In genomic region chr13:29759691-29760467, GRCm38 (mm10) we compare ENCODE assay signal across 11 mouse cellular contexts.
A peak's percentile ranks its signal among the peaks of the same experiment; 100 is the strongest.
DNase-seq lines count a peak whose midpoint lies in the region; ATAC-seq lines count a peak whose summit lies in the region.
"Had no signal": no experiment of that assay in that cellular context is flagged by ENCODE, and none has a peak within 500 bp of the region (broad histone marks: within the 10 kb centered on the region; RNA-seq: fewer than 3 reads in every experiment).

No protein-coding gene starts in this region.

- 82% methylated on average over 5 of the region's 5 CpGs for WGBS in midbrain, embryonic 10.5 days
- 82% methylated on average over 5 of the region's 5 CpGs for WGBS in midbrain, embryonic 13.5 days
- 65% methylated on average over 5 of the region's 5 CpGs for WGBS in hindbrain, embryonic 13.5 days
- 82% methylated on average over 5 of the region's 5 CpGs for WGBS in stomach, embryonic 16.5 days

- no peaks in the 10 kb centered on the region for H3K27me3 ChIP-seq in midbrain, embryonic 10.5 days (ENCODE audit: low read depth, poor library complexity, severe bottlenecking)
- no peaks in the 10 kb centered on the region for H3K27me3 ChIP-seq in midbrain, embryonic 13.5 days
- H3K27me3 ChIP-seq in hindbrain, embryonic 13.5 days, result no peaks in the 10 kb centered on the region
- no peaks in the 10 kb centered on the region for H3K27me3 ChIP-seq in stomach, embryonic 16.5 days (ENCODE audit: control insufficient read depth, insufficient read depth, low read length)
- H3K27me3 ChIP-seq: CH12.LX had no signal

- intact Hi-C loops in left cerebral cortex, postnatal 14 days (cut with DNase I), result loop anchor here (10.0 kb wide), 1 partner anchor 805 kb away; the partner anchor contains the start of gene Sox4

- H3K4me1 ChIP-seq in midbrain, embryonic 10.5 days, result 0 out of 2 replicates have a peak, but pooled peaks cover 4% of the 10 kb centered on the region
- peaks cover 19% of the 10 kb centered on the region for H3K4me1 ChIP-seq in midbrain, embryonic 13.5 days (replicated peaks)
- H3K4me1 ChIP-seq in hindbrain, embryonic 13.5 days (replicated peaks), result peaks cover 18% of the 10 kb centered on the region; the same call in 1 of the 2 replicates
- H3K4me1 ChIP-seq in stomach, embryonic 16.5 days (ENCODE audit: control insufficient read depth, insufficient read depth, low read length), result no peaks in the 10 kb centered on the region

- peak overlapping the region; percentile 10; the same call in 1 of the 2 replicates for H3K27ac ChIP-seq in midbrain, embryonic 10.5 days (replicated peaks)
- no peak overlapping the region for H3K27ac ChIP-seq in midbrain, embryonic 13.5 days
- peak overlapping the region; percentile 35; the same call in 1 of the 2 replicates for H3K27ac ChIP-seq in hindbrain, embryonic 13.5 days
- H3K27ac ChIP-seq in stomach, embryonic 16.5 days (ENCODE audit: low read length), result peak overlapping the region; percentile 73
- H3K27ac ChIP-seq: kidney, postnatal 0 days had no signal

- H3K9me3 ChIP-seq in midbrain, embryonic 10.5 days (replicated peaks), result no peaks in the 10 kb centered on the region
- no peaks in the 10 kb centered on the region for H3K9me3 ChIP-seq in midbrain, embryonic 13.5 days
- H3K9me3 ChIP-seq in hindbrain, embryonic 13.5 days, result no peaks in the 10 kb centered on the region
- H3K9me3 ChIP-seq in stomach, embryonic 16.5 days (replicated peaks; ENCODE audit: control insufficient read depth, low read length), result no peaks in the 10 kb centered on the region

- DNase-seq in midbrain, embryonic 10.5 days (ENCODE audit: low spot score), result no peak
- DNase-seq in cerebellum, postnatal 14 days, result peak; percentile 71 to 84
- DNase-seq in left cerebral cortex, adult 11 months (ENCODE audit: low spot score), result no peak
- DNase-seq in left cerebral cortex, postnatal 14 days (ENCODE audit: low spot score in 2 of 2), result no peak
- DNase-seq: thymus, adult 2 months had no signal

- no peak overlapping the region for H3K9ac ChIP-seq in midbrain, embryonic 13.5 days (replicated peaks)
- H3K9ac ChIP-seq in hindbrain, embryonic 13.5 days, result no peak overlapping the region
- H3K9ac ChIP-seq in stomach, embryonic 16.5 days (ENCODE audit: low read length), result no peak overlapping the region

- no peak overlapping the region for H3K4me3 ChIP-seq in midbrain, embryonic 10.5 days
- H3K4me3 ChIP-seq in midbrain, embryonic 13.5 days (replicated peaks), result no peak overlapping the region
- no peak overlapping the region for H3K4me3 ChIP-seq in hindbrain, embryonic 13.5 days
- H3K4me3 ChIP-seq in stomach, embryonic 16.5 days (replicated peaks; ENCODE audit: low read length), result no peak overlapping the region

- no peaks in the 10 kb centered on the region for H3K36me3 ChIP-seq in midbrain, embryonic 10.5 days
- no peaks in the 10 kb centered on the region for H3K36me3 ChIP-seq in midbrain, embryonic 13.5 days
- no peaks in the 10 kb centered on the region for H3K36me3 ChIP-seq in hindbrain, embryonic 13.5 days
- no peaks in the 10 kb centered on the region for H3K36me3 ChIP-seq in stomach, embryonic 16.5 days (ENCODE audit: control insufficient read depth, insufficient read depth, low read length)

- no peak for ATAC-seq in midbrain, embryonic 13.5 days
- no peak for ATAC-seq in hindbrain, embryonic 13.5 days (ENCODE audit: low FRiP score)
- ATAC-seq in stomach, embryonic 16.5 days (ENCODE audit: insufficient read depth, low FRiP score), result no peak
- no peak for ATAC-seq in CD4-positive, CD25-positive, alpha-beta regulatory T cell, adult 4 months

- H3K4me2 ChIP-seq in midbrain, embryonic 13.5 days (replicated peaks), result no peak overlapping the region
- no peak overlapping the region for H3K4me2 ChIP-seq in hindbrain, embryonic 13.5 days
- no peak overlapping the region for H3K4me2 ChIP-seq in stomach, embryonic 16.5 days (ENCODE audit: low read depth, low read length)

Comparison
In these comparisons a context has a peak if more than half of its experiments do, and no peak if none do; other contexts are left out.
1. DNase-seq: peak in cerebellum, postnatal 14 days (2 of 2); none in midbrain, embryonic 10.5 days (single experiment), left cerebral cortex, adult 11 months (single experiment) and left cerebral cortex, postnatal 14 days (0 of 2).